Mouse (Mus musculus): ENCODE results near the gene Crnn. TPM values are rescaled to one million over a fixed set of nuclear protein-coding genes. Genes with fewer than 3 reads are reported as not detected.

Crnn gene
- polyA plus RNA-seq, 1 experiment from 2014 or later, result not detected

Other genes with a start within 250 kb of the Crnn start
- gene Lce3a, start 218.6 kb upstream of the Crnn start, polyA plus RNA-seq (2015; fragmentation: Nextera tagmentation; extraction: Ambion mirVana), result not detected in 2 replicates
- gene Lce3b, start 211.8 kb upstream of the Crnn start, polyA plus RNA-seq (2015; fragmentation: Nextera tagmentation; extraction: Ambion mirVana), result not detected in 2 replicates
- gene Lce3c, start 200.3 kb upstream of the Crnn start, polyA plus RNA-seq (2015; fragmentation: Nextera tagmentation; extraction: Ambion mirVana), result not detected in 2 replicates
- gene Lce3d, start 187.4 kb upstream of the Crnn start, polyA plus RNA-seq (2015; fragmentation: Nextera tagmentation; extraction: Ambion mirVana), result not detected in 2 replicates
- not detected in 2 replicates for gene Lce3e, start 177.7 kb upstream of the Crnn start, polyA plus RNA-seq (2015; fragmentation: Nextera tagmentation; extraction: Ambion mirVana)
- gene Lce3f, start 152.6 kb upstream of the Crnn start, polyA plus RNA-seq (2015; fragmentation: Nextera tagmentation; extraction: Ambion mirVana), result not detected in 2 replicates
- gene Crct1, start 129.1 kb upstream of the Crnn start, polyA plus RNA-seq (2015; fragmentation: Nextera tagmentation; extraction: Ambion mirVana), result not detected in 2 replicates
- gene Lce1m, start 125.7 kb upstream of the Crnn start, polyA plus RNA-seq (2015; fragmentation: Nextera tagmentation; extraction: Ambion mirVana), result not detected in 2 replicates
- gene Gm4858, start 76.0 kb upstream of the Crnn start, polyA plus RNA-seq (2015; fragmentation: Nextera tagmentation; extraction: Ambion mirVana), result not detected in 2 replicates
- not detected in 2 replicates for gene Flg2, start 52.5 kb downstream of the Crnn start, polyA plus RNA-seq (2015; fragmentation: Nextera tagmentation; extraction: Ambion mirVana)
- not detected in 2 replicates for gene Flg, start 128.7 kb downstream of the Crnn start, polyA plus RNA-seq (2015; fragmentation: Nextera tagmentation; extraction: Ambion mirVana)
- not detected in 2 replicates for gene Hrnr, start 175.0 kb downstream of the Crnn start, polyA plus RNA-seq (2015; fragmentation: Nextera tagmentation; extraction: Ambion mirVana)
- not detected in 2 replicates for gene Rptn, start 248.9 kb downstream of the Crnn start, polyA plus RNA-seq (2015; fragmentation: Nextera tagmentation; extraction: Ambion mirVana)

Measured in intestine, embryonic 15.5 days (tissue).